Mouse (Mus musculus): ENCODE data around the gene Gltp. TPM values are rescaled to one million over a fixed set of nuclear protein-coding genes. Genes with fewer than 3 reads are reported as not detected.

Gltp gene
- polyA plus RNA-seq, 1 experiment from 2014 or later = 696 TPM

- no peaks in the 10 kb centered on the region for H3K27me3 ChIP-seq
- H3K4me2 ChIP-seq = no peak overlapping the region
Measured at GRCm38 (mm10) chr5:114719928-114720270, 29.1 kb upstream of the Gltp start.

DNA sequence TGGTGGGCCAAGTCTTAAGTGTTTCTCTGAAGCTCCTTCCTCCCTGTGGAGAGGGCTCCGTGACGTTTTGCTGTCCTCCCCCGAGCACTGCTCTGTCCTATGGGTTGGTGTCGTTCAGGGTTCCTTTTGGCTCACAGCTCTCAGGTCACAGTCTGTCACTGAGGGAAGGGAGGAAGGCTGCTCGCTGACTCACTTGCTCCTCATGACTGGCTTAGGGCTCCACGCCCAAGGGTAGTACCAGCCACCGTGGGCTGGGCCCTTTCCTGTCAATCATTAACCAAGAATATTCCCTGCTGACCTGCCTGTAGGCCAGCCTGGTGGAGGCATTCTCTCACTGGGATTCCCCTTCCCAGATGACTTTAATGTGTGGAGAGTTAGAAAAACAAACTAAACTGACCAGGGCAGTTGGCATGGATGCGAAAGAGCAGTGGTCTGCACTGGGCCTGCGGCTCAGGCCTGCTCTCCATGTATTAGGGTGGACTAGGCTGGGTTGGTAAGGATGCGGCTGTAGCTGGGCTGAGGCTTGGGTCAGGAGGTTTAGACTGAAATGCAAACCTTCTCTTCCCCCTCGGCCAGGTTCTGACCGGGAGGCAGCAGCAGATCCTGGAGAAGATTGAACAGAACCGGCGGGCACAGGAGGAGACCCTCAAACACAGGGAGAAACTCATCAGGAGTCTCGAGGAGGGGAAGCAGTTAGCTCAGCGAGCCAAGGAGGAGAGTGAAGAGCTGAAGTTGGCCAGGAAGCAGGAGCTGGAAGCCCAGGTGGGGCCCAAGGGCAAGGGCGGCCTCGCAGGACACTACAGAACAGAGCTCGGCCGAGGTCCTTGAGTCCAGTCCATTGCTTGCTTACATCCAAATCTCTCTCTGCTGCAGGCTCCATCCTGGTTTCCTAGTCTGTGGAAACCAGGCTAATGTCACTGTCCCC lies 28.5 kb upstream of the Gltp start:
- no peak overlapping the region for H3K4me2 ChIP-seq
- no peak overlapping the region for H3K9ac ChIP-seq
- 88% methylated on average over 20 of the region's 20 CpGs for WGBS
- no peak overlapping the region for H3K4me3 ChIP-seq
- H3K27ac ChIP-seq = no peak overlapping the region
- peaks cover 91% of the 10 kb centered on the region for H3K36me3 ChIP-seq
- no peak for ATAC-seq (ENCODE audit: insufficient number of reproducible peaks, low FRiP score, low TSS enrichment, low read depth)
- no peaks in the 10 kb centered on the region for H3K9me3 ChIP-seq
- no peaks in the 10 kb centered on the region for H3K4me1 ChIP-seq
- no peaks in the 10 kb centered on the region for H3K27me3 ChIP-seq

More at GRCm38 (mm10) chr5:114719928-114720270, 29.1 kb upstream of the Gltp start:
- no peak for ATAC-seq (ENCODE audit: insufficient number of reproducible peaks, low FRiP score, low TSS enrichment, low read depth)
- 84% methylated on average over 6 of the region's 6 CpGs for WGBS
- Histone ChIP-seq H3K4me1 (no peaks in the 10 kb centered on the region), H3K9me3 (no peaks in the 10 kb centered on the region), H3K4me3 (no peak overlapping the region), H3K36me3 (peaks cover 84% of the 10 kb centered on the region), H3K9ac (no peak overlapping the region), H3K27ac (no peak overlapping the region)

DNA sequence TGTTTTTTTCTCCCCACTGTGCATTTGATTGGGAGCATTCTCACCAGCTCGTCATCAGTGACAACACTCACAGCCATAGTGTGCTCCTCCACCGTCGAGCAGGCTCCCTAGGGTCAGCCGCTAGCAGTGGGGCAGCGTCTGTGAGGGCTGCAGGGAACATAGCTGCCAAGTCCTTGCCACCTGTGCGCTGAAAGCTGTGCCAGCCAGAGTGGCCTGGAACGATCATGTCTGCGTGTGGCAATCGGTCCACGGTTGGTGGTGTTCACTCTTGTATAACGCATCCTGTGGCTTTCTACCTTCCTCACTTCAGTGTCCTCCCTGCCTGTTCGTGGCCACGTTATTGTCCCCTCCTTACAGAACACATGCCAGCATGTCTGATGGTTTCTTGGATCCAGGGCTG lies 27.7 kb upstream of the Gltp start:
- ATAC-seq (ENCODE audit: insufficient number of reproducible peaks, low FRiP score, low TSS enrichment, low read depth) = no peak
- Histone ChIP-seq H3K9ac (no peak overlapping the region), H3K27ac (no peak overlapping the region), H3K36me3 (peaks cover 94% of the 10 kb centered on the region), H3K4me2 (no peak overlapping the region), H3K9me3 (no peaks in the 10 kb centered on the region), H3K4me3 (no peak overlapping the region), H3K4me1 (no peaks in the 10 kb centered on the region), H3K27me3 (no peaks in the 10 kb centered on the region)
- WGBS = 90% methylated on average over 13 of the region's 13 CpGs

DNA sequence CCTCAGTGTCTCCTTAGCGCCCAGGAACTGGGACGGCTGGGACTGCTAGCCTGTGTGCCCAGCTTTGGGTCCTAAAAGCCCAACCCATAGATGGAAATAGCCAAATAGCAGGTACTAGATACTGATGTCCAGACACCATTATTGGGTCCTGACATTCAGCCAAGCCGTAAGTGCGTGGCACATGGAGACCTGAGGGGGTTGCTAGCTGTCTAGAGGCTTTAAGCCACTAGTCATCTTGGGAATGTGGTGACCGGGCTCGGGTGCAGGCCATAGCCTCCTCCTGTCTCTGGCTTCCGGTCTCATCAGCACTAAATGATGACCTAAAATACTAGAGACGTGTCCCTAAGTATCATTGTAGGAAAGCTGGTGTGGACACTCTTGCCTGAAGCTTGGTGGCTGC lies 27.2 kb upstream of the Gltp start:
- Histone ChIP-seq H3K9me3 (no peaks in the 10 kb centered on the region), H3K4me2 (no peak overlapping the region), H3K4me3 (no peak overlapping the region), H3K9ac (no peak overlapping the region), H3K4me1 (no peaks in the 10 kb centered on the region), H3K27ac (no peak overlapping the region), H3K36me3 (peaks cover 100% of the 10 kb centered on the region), H3K27me3 (no peaks in the 10 kb centered on the region)
- no peak for ATAC-seq (ENCODE audit: insufficient number of reproducible peaks, low FRiP score, low TSS enrichment, low read depth)
- 89% methylated on average over 8 of the region's 8 CpGs for WGBS

DNA sequence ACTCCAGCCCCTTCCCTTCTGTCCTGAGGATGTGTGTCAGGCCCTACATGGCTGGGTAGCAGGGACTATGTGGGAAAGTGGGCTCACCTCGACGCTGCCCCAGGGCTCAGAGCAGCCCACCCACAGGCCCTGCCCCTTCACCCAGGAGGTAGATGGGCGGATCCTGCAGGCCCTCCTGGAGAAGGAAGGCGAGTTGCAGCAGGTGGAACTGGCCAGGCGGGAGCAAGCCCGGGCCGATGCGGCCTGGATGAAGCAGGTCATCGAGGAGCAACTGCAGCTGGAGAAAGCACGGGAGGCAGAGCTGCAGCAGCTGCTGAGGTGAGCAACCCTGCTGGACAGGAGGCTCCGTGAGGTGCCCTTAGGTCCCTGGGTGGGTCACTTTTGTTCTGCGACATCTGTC lies 26.5 kb upstream of the Gltp start:
- H3K9me3 ChIP-seq = no peaks in the 10 kb centered on the region
- no peak overlapping the region for H3K4me3 ChIP-seq
- ATAC-seq (ENCODE audit: insufficient number of reproducible peaks, low FRiP score, low TSS enrichment, low read depth) = no peak
- H3K4me1 ChIP-seq = no peaks in the 10 kb centered on the region
- H3K9ac ChIP-seq = no peak overlapping the region
- H3K4me2 ChIP-seq = no peak overlapping the region
- WGBS = 76% methylated on average over 12 of the region's 12 CpGs
- H3K27ac ChIP-seq = no peak overlapping the region
- no peaks in the 10 kb centered on the region for H3K27me3 ChIP-seq
- H3K36me3 ChIP-seq = peaks cover 100% of the 10 kb centered on the region

DNA sequence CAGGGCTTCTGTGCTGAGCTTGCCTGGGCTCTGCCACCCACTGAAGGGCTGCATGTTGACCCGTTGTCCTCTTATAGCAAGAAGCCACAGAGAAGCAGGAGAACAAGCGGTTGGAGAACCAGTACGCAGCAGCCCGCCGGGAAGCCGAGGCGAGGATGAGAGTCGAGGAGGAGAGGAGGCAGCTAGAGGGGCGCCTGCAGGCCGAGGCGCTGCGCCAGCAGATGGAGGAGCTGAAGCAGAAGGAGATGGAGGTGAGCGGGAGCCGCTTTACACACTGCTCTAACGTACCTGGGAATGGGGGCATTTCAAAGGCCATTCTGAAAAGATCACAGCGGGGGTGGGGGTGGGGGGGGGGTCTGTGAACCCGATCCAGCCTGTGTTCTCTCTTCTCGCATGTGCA lies 23.8 kb upstream of the Gltp start:
- no peak overlapping the region for H3K9ac ChIP-seq
- H3K9me3 ChIP-seq = no peaks in the 10 kb centered on the region
- no peak for ATAC-seq (ENCODE audit: insufficient number of reproducible peaks, low FRiP score, low TSS enrichment, low read depth)
- H3K36me3 ChIP-seq = peaks cover 94% of the 10 kb centered on the region
- H3K27me3 ChIP-seq = no peaks in the 10 kb centered on the region
- H3K4me2 ChIP-seq = no peak overlapping the region
- H3K4me3 ChIP-seq = no peak overlapping the region
- 90% methylated on average over 18 of the region's 18 CpGs for WGBS
- no peaks in the 10 kb centered on the region for H3K4me1 ChIP-seq
- no peak overlapping the region for H3K27ac ChIP-seq

DNA sequence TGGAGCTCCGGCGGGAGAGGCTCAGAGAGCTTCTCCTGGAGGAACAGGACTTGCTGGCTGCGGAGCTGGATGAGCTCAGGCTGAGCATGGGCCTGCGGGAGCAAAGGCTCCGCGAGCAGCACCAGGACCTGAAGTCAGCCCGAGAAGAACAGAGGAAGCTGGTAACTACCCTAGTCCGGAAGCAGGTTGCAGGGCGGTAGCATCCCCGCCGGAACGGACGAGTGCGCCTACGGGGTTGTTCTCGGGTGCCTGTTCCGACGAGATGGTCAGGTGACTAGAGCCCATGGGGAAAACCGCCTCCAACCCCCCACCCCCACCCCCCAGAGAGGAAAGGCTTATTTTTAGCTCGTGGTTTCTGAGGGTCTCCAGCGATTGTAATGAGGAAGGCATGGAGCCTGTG lies 18.6 kb upstream of the Gltp start:
- Histone ChIP-seq H3K9ac (no peak overlapping the region), H3K9me3 (no peaks in the 10 kb centered on the region), H3K27me3 (no peaks in the 10 kb centered on the region), H3K4me3 (no peak overlapping the region), H3K4me1 (peaks cover 11% of the 10 kb centered on the region), H3K27ac (no peak overlapping the region), H3K36me3 (peaks cover 46% of the 10 kb centered on the region), H3K4me2 (no peak overlapping the region)
- WGBS = 92% methylated on average over 21 of the region's 21 CpGs
- ATAC-seq (ENCODE audit: insufficient number of reproducible peaks, low FRiP score, low TSS enrichment, low read depth) = no peak

DNA sequence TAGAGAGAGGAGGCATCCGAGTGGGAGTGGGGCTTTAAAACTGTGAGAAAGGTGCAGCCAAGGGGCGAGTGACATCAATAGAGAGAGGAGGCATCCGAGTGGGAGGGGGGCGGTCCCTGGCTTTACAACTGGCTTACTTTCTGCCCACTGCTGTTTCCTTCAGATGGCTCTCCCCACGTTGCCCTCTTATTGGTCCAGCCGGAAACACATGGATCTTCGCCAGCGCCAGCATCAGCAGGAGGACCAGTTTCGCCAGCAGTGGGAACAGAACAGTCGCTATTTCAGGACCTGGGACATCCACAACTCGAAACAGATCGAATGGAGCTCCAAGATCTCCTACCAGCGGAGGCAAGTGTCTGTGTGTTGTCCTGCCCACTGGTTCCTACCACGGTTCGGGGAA lies 17.7 kb upstream of the Gltp start:
- 53% methylated on average over 15 of the region's 15 CpGs for WGBS
- no peaks in the 10 kb centered on the region for H3K27me3 ChIP-seq
- no peaks in the 10 kb centered on the region for H3K9me3 ChIP-seq
- peaks cover 11% of the 10 kb centered on the region for H3K4me1 ChIP-seq
- 0 out of 2 replicates have a peak overlapping the region, but pooled peaks have one; percentile 66 for H3K9ac ChIP-seq
- H3K36me3 ChIP-seq = peaks cover 37% of the 10 kb centered on the region
- no peak for ATAC-seq (ENCODE audit: insufficient number of reproducible peaks, low FRiP score, low TSS enrichment, low read depth)
- peak overlapping the region; percentile 88 for H3K4me3 ChIP-seq
- H3K27ac ChIP-seq = no peak overlapping the region
- peak overlapping the region; percentile 79 for H3K4me2 ChIP-seq

DNA sequence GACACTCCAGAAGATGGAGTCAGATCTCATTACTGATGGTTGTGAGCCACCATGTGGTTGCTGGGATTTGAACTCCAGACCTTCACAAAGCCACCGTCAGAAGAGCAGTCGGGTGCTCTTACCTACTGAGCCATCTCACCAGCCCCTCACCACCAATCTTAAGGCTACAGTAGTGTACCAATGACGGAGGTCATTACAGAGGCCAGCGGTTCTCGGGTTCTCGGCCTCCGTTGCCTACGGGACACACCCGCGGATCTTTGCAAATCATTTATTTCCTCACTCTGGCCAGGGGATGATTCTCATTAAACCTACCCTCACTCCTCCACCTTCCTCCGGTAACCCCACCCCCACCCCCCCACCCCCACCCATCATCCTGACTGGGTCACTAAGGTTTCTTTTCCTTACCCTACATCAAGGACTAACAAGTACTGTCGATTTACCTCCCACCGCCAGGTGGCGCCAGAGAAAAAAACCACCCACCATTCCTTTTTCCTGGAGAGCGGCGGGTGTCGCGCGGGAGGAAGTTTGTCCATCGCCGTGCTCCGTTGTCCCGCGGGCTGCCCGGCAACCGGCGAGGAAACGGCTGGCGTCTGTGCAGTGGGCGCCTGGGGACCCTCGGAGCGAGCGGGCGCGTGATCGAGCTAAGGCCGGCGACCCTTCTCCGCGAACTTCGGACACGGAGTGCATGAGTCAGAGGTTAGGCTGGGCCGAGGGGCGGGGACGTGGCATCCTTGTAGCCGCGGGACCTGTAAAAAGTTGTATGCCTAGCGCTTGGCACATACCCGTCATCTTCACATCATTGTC lies 16.7 kb upstream of the Gltp start, which contains the start of gene Tchp:
TSS of gene Tchp (plus strand) at position 496 of the 804 bp plus-strand sequence.
- H3K4me3 ChIP-seq = peak within 1 kb of the TSS; percentile 88
- H3K27me3 ChIP-seq = no peaks in the 10 kb centered on the region
- 1% methylated on average over 49 of the region's 49 CpGs for WGBS
- H3K4me1 ChIP-seq = peaks cover 11% of the 10 kb centered on the region
- peaks cover 27% of the 10 kb centered on the region for H3K36me3 ChIP-seq
- no peaks in the 10 kb centered on the region for H3K9me3 ChIP-seq
- no peak within 1 kb of the TSS for H3K27ac ChIP-seq
- H3K4me2 ChIP-seq = peak within 1 kb of the TSS; percentile 79
- ATAC-seq (ENCODE audit: insufficient number of reproducible peaks, low FRiP score, low TSS enrichment, low read depth) = peak; percentile 68; the same call in 1 of the 2 replicates
- peak within 1 kb of the TSS; percentile 66 for H3K9ac ChIP-seq

DNA sequence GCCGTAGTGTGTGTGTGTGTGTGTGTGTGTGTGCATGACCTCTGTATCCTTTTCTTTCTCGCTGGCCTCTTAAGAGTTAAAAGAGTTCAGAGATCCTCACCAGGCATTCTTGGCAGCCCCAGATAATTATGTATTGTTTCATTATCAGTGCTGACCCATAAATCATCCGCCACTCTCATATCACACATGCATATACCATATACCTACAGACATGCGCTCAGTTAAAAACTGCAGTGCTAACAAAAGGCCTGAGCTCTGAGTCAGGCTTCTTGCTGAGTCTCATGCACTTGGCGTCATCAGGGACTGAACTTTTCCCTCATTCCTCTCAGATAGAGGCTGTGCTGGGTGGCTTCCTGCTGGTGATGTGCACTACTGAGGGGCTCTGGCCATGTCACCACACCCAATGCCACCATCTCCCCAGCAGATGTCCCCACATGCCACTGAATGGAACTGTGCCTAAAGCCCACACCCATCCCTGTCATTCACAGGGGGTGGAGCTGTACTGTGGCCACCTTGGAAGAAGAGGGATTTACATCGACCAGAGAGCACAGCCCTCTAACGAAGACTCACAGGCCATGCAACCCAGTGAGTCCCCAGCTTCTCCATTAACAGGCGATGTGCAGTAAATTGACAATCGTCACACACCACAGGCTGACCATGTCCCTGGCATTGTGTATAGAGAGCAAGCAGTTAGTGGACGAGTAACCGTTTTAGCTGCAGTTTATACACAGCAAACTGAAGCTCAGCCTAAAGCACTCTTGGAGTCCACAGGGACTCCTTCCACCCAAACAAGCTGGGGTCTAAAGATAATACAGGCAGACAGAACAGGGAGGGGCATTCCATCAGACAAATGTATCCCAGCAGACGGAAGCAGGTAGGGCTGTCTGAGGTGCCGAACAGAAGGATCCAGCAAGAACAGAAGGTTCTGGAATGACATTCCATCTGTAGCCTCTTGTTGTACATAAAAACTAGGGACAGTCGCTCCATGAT lies 11.9 kb upstream of the Gltp start:
- Histone ChIP-seq H3K27ac (no peak overlapping the region), H3K4me2 (no peak overlapping the region), H3K9me3 (no peaks in the 10 kb centered on the region), H3K4me1 (no peaks in the 10 kb centered on the region), H3K9ac (no peak overlapping the region), H3K4me3 (no peak overlapping the region), H3K36me3 (no peaks in the 10 kb centered on the region), H3K27me3 (no peaks in the 10 kb centered on the region)
- 58% methylated on average over 14 of the region's 14 CpGs for WGBS
- no peak for ATAC-seq (ENCODE audit: insufficient number of reproducible peaks, low FRiP score, low TSS enrichment, low read depth)

GRCm38 (mm10) chr5:114699015-114699414 lies 8.2 kb upstream of the Gltp start:
- WGBS = 57% methylated on average over 7 of the region's 7 CpGs
- no peaks in the 10 kb centered on the region for H3K4me1 ChIP-seq
- no peak overlapping the region for H3K27ac ChIP-seq
- no peak for ATAC-seq (ENCODE audit: insufficient number of reproducible peaks, low FRiP score, low TSS enrichment, low read depth)
- H3K27me3 ChIP-seq = no peaks in the 10 kb centered on the region; the same call in 1 of the 2 replicates
- no peak overlapping the region for H3K4me3 ChIP-seq
- H3K9ac ChIP-seq = no peak overlapping the region
- H3K4me2 ChIP-seq = no peak overlapping the region
- no peaks in the 10 kb centered on the region for H3K9me3 ChIP-seq
- no peaks in the 10 kb centered on the region for H3K36me3 ChIP-seq

Measured in limb, embryonic 15.5 days (tissue).